Mouse (Mus musculus): ENCODE measurements at regions not wholly inside any gene's neighbourhood (a gene's known extent, or its start where the extent isn't known, plus 50 kb on each side); places are given as distances from the start of the nearest gene placed in this dataset.
"Not testable (repeated sequence)": the region's sequence is repeated elsewhere in the genome, so short reads cannot be mapped to it uniquely, and the experiment has no call there.

DNA sequence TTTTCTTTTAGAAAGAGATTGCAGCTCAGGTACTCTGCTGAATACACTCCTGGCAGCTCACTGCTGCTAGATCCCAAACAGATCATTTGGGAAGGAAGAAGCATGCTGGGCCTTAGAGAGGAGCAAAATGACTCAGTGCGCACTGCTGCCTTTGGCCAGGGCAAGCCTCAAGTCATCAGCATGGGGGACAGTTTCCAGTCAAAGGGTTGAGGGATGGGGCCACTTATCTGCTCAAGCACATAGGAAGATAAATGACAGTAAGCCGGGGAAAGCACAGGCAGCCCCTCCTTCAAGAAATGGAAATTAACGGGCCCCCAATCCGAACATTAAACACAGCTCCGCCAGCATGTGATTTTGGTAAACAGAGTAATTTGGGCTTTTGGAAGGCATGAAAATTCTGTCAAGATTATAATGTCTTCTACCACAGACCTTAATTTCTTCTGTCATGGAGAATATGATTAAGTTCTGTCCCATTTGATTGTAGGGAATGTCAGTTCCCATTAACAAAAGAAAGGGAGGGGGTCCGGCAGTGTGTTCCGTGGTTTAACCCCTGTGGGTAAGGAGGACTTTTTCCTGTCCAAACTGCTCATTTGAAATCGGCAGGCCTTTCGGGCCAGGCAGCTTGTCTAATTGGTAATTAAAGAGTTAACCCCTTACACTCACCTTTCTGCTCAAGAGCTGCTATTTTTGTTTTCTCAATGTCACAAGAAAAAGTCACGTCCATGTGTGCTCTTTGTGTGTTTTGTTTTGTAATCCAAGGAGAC lies 199.3 kb downstream of the Dhx15 start:
- no peak for DNase-seq (ENCODE audit: low spot score)
- H3K4me3 ChIP-seq: no peak overlapping the region
- H3K9me3 ChIP-seq (replicated peaks): no peaks in the 10 kb centered on the region
- H3K27ac ChIP-seq: no peak overlapping the region
- H3K27me3 ChIP-seq (ENCODE audit: low read depth, poor library complexity, severe bottlenecking): no peaks in the 10 kb centered on the region
- WGBS: 25% methylated on average over 10 of the region's 10 CpGs
- H3K4me1 ChIP-seq: peaks cover 26% of the 10 kb centered on the region
- no peaks in the 10 kb centered on the region for H3K36me3 ChIP-seq

DNA sequence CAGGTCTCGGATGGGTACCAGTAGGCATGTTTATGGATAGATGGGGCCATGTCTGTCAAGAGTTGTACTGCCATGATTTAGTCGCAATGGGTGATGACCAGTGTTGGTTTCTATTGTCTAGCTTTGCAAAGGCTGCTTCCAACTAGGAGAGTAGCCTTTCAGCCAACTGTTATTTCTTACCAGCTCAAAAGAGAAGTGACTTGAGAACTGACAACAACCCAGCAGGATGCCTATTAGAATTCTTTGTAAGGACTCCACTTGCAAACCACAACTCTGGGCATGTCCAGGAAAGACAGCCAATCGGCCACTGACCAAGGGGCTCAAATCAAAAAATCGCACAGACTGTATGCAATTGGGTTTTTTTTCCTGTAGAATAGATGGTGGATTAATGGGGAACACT lies 200.9 kb downstream of the Dhx15 start:
- Histone ChIP-seq H3K36me3 (no peaks in the 10 kb centered on the region), H3K4me1 (peaks cover 17% of the 10 kb centered on the region), H3K27me3 (ENCODE audit: low read depth, poor library complexity, severe bottlenecking) (no peaks in the 10 kb centered on the region), H3K4me3 (no peak overlapping the region), H3K27ac (no peak overlapping the region), H3K9me3 (replicated peaks) (no peaks in the 10 kb centered on the region)
- whole genome bisulfite sequencing: 79% methylated on average over 4 of the region's 4 CpGs
- DNase-seq (ENCODE audit: low spot score): peak; percentile 18

- Histone ChIP-seq H3K9me3 (replicated peaks) (no peaks in the 10 kb centered on the region), H3K27me3 (ENCODE audit: low read depth, poor library complexity, severe bottlenecking) (no peaks in the 10 kb centered on the region), H3K36me3 (no peaks in the 10 kb centered on the region), H3K4me1 (peaks cover 17% of the 10 kb centered on the region), H3K4me3 (no peak overlapping the region), H3K27ac (no peak overlapping the region)
- WGBS: 68% methylated on average over 6 of the region's 6 CpGs
- peak; percentile 19 for DNase-seq (ENCODE audit: low spot score)
These were observed 201.4 kb downstream of the Dhx15 start for GRCm38 (mm10) chr5:51988913-51989312.

DNA sequence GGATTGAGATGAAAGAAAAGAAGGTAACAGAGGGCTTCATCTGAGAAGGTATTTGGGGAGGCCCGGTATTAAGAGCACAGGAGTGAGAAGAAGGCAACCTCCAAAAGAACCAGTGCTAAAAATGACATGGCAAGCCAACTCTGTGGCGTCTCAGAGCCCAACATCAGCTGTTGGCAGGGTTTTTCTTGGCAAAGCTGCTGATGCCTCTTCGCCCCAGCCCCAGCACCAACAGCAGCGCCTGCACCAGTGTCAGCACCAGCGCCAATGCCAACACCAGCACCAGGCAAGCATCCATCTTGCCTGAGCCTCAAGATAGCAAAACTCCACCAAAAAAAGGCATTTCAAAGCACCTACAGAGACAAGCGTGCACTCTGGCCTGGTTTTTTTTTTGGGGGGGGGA lies 205.3 kb downstream of the Dhx15 start:
- no peak for DNase-seq (ENCODE audit: low spot score)
- H3K9me3 ChIP-seq (replicated peaks): no peaks in the 10 kb centered on the region
- no peak overlapping the region for H3K27ac ChIP-seq
- H3K27me3 ChIP-seq (ENCODE audit: low read depth, poor library complexity, severe bottlenecking): no peaks in the 10 kb centered on the region
- no peak overlapping the region for H3K4me3 ChIP-seq
- WGBS: 93% methylated on average over 6 of the region's 6 CpGs
- H3K4me1 ChIP-seq: 0 out of 2 replicates have a peak, but pooled peaks cover 5% of the 10 kb centered on the region
- no peaks in the 10 kb centered on the region for H3K36me3 ChIP-seq

DNA sequence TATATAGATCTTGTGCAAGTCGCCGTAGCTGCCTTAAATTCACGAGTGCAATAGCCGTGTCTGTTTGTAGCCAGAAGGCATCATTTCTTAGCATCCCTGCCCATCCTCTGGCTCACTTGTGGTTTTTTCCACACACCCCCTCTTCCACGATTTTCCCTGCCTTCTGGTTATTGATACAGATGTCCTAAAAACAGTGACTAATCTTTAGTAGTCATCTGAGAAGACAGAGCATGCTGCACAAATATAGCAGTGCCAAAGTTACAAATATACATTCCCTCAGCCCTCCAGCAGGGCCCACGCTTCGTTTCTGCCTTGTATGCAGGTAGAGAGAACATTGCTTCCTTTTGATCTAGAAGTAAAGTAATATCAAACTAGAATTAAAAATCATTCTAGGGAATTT lies 207.5 kb downstream of the Dhx15 start:
- Histone ChIP-seq H3K27ac (no peak overlapping the region), H3K4me1 (no peaks in the 10 kb centered on the region), H3K9me3 (replicated peaks) (no peaks in the 10 kb centered on the region), H3K36me3 (no peaks in the 10 kb centered on the region), H3K27me3 (ENCODE audit: low read depth, poor library complexity, severe bottlenecking) (no peaks in the 10 kb centered on the region), H3K4me3 (no peak overlapping the region)
- DNase-seq (ENCODE audit: low spot score): no peak
- 91% methylated on average over 7 of the region's 7 CpGs for WGBS

DNA sequence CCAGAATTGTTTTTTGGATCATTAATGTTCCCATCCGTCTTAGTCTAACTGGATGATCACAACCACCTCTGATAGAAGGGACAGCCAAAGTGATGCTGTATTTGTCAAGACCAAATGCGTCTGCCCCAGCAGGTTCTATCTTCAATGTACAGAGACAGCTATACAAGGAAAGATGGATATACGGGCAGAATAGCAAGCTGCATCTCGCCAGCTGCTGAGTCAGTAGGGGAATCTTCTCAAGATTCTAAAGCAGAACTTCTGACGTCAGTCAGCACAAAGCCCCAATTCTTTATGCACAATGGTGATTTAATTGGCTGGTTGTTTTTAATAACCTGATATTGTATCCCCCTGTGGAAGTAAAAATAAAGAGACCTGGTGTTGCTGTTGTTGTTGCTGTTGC lies 209.4 kb downstream of the Dhx15 start:
- no peak for DNase-seq (ENCODE audit: low spot score)
- H3K4me3 ChIP-seq: no peak overlapping the region
- H3K27me3 ChIP-seq (ENCODE audit: low read depth, poor library complexity, severe bottlenecking): no peaks in the 10 kb centered on the region
- no peaks in the 10 kb centered on the region for H3K36me3 ChIP-seq
- no peaks in the 10 kb centered on the region for H3K9me3 ChIP-seq (replicated peaks)
- H3K27ac ChIP-seq: no peak overlapping the region
- WGBS: 86% methylated on average over 5 of the region's 5 CpGs
- H3K4me1 ChIP-seq: no peaks in the 10 kb centered on the region

DNA sequence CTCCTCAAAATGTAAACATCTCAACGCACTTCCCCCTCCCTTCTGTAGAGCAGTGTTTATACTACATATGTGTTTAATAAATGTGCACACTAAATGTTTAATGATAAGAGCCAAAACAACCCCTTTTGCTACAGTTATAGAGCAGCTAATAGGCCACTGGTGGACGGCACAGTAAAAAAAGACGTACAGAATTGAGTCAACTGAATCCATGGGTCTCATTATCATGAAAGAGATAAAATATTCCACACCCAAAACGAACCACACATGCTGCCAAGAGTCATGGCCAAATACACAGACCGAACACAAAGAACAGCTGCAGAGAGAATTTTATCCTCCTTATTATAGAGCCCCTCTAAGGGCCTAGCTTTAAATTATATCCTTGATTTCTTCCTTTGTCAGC lies 237.8 kb downstream of the Dhx15 start:
- Histone ChIP-seq H3K4me3 (no peak overlapping the region), H3K27me3 (ENCODE audit: low read depth, poor library complexity, severe bottlenecking) (no peaks in the 10 kb centered on the region), H3K4me1 (no peaks in the 10 kb centered on the region), H3K27ac (no peak overlapping the region), H3K36me3 (no peaks in the 10 kb centered on the region), H3K9me3 (replicated peaks) (no peaks in the 10 kb centered on the region)
- DNase-seq (ENCODE audit: low spot score): no peak
- 87% methylated on average over 5 of the region's 5 CpGs for WGBS

DNA sequence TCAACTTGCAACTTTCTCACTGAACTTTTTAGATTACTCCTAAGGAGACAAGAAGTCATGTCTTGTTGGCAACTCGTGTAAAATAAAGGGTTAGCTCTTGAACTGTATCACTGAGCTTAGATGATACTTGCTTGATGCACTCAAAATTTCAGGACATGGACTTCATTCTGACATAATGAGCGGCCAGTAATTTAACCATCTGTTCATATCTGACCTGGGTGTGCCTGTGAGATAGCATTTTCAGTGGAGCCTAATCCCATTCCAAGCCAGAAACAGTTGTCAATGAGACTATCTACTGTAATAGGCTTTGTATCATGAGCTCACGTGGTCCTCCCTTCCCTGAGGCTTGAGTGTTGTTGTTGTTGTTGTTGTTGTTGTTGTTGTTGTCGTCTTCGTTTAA lies 240.3 kb downstream of the Dhx15 start:
- Histone ChIP-seq H3K27ac (no peak overlapping the region), H3K27me3 (ENCODE audit: low read depth, poor library complexity, severe bottlenecking) (no peaks in the 10 kb centered on the region), H3K36me3 (no peaks in the 10 kb centered on the region), H3K4me3 (no peak overlapping the region), H3K9me3 (replicated peaks) (no peaks in the 10 kb centered on the region), H3K4me1 (no peaks in the 10 kb centered on the region)
- 92% methylated on average over 5 of the region's 5 CpGs for WGBS
- no peak for DNase-seq (ENCODE audit: low spot score)

DNA sequence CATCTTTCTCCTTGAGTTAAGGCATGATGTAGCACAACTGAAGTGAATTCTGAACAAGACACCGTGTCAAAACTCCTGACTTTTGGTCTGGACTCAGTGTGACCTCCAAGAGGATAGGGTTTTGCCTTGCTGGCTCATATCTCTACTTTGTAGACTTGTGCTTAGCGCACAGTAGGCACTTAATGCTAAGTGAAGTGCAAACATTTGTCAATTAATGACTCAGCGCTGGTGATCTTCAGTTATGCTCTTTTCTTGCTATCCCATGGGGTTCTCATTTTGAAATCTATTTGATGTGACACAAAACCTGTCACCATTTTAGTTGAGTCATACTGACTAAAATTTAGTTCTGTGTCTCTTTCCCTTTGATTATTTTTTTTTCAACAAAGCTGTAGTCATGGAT lies 244.3 kb downstream of the Dhx15 start:
- Histone ChIP-seq H3K9me3 (replicated peaks) (no peaks in the 10 kb centered on the region), H3K27ac (no peak overlapping the region)
- WGBS: 94% methylated on average over 3 of the region's 3 CpGs

GRCm38 (mm10) chr5:51941925-51942291 lies 248.4 kb downstream of the Dhx15 start:
- not testable (repeated sequence) for DNase-seq (ENCODE audit: low spot score); H3K4me1 ChIP-seq; H3K27ac ChIP-seq; H3K27me3 ChIP-seq (ENCODE audit: low read depth, poor library complexity, severe bottlenecking); H3K4me3 ChIP-seq; H3K9me3 ChIP-seq (replicated peaks); H3K36me3 ChIP-seq
- 77% methylated on average over 4 of the region's 4 CpGs for WGBS

More for the DNA sequence above, 244.3 kb downstream of the Dhx15 start:
- Histone ChIP-seq H3K4me1 (no peaks in the 10 kb centered on the region; the same call in 1 of the 2 replicates), H3K36me3 (no peaks in the 10 kb centered on the region), H3K4me3 (no peak overlapping the region), H3K27me3 (ENCODE audit: low read depth, poor library complexity, severe bottlenecking) (no peaks in the 10 kb centered on the region)
- DNase-seq (ENCODE audit: low spot score): no peak

- Histone ChIP-seq H3K4me3 (no peak overlapping the region), H3K27ac (no peak overlapping the region), H3K27me3 (ENCODE audit: low read depth, poor library complexity, severe bottlenecking) (no peaks in the 10 kb centered on the region), H3K36me3 (no peaks in the 10 kb centered on the region), H3K9me3 (replicated peaks) (no peaks in the 10 kb centered on the region), H3K4me1 (peaks cover 2% of the 10 kb centered on the region; the same call in 1 of the 2 replicates)
- WGBS: 73% methylated on average over 8 of the region's 8 CpGs
- no peak for DNase-seq (ENCODE audit: low spot score)
These were observed 248.9 kb downstream of the Dhx15 start for GRCm38 (mm10) chr5:51941255-51941924.

DNA sequence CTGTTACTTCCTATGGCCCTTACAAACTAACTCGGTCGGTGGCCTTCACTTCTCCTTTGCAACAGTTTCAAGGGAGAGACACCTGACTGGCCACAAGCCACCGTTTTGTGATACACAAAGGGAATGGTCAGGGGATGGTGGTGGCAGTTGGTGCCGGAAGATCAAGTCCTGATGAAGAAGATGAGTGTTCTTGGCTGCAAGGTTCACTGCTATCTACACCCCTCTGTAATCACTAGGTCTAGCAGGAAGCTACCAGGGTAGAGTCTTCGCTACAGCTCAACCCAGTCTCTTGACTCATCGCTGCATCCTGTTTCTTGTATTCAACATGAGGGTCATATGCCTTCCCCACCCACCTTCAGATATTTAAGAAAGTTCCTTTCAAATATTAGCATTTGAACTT lies 251.5 kb downstream of the Dhx15 start:
- Histone ChIP-seq H3K9me3 (replicated peaks) (no peaks in the 10 kb centered on the region), H3K36me3 (no peaks in the 10 kb centered on the region), H3K4me1 (peaks cover 2% of the 10 kb centered on the region; the same call in 1 of the 2 replicates), H3K27ac (no peak overlapping the region), H3K27me3 (ENCODE audit: low read depth, poor library complexity, severe bottlenecking) (no peaks in the 10 kb centered on the region), H3K4me3 (no peak overlapping the region)
- DNase-seq (ENCODE audit: low spot score): no peak
- 88% methylated on average over 6 of the region's 6 CpGs for WGBS

DNA sequence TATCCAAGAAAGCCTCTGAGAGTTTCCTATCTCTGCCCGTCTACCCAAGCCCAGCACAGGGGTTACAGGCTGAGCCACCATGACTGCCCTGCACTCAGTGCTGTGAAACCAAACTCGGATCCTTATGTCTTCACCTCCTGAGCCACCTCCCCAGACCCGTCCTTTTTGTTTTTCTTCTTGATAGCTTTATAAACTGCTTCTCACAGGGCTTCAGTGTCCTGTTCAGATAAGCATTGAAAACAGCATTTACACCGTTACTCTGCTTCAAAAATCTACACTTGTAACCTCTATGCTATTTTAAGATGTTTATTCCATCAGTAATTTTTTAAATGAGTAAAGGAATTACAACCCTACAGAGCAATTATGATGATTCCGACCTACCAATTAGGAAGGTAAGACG lies 253.0 kb downstream of the Dhx15 start:
- no peaks in the 10 kb centered on the region for H3K9me3 ChIP-seq (replicated peaks)
- H3K4me1 ChIP-seq: peaks cover 2% of the 10 kb centered on the region; the same call in 1 of the 2 replicates
- no peak overlapping the region for H3K27ac ChIP-seq
- no peak for DNase-seq (ENCODE audit: low spot score)
- 82% methylated on average over 6 of the region's 6 CpGs for WGBS
- H3K36me3 ChIP-seq: no peaks in the 10 kb centered on the region
- H3K27me3 ChIP-seq (ENCODE audit: low read depth, poor library complexity, severe bottlenecking): no peaks in the 10 kb centered on the region
- no peak overlapping the region for H3K4me3 ChIP-seq
